Mouse (Mus musculus): ENCODE results near the gene Farp2. TPM values are rescaled to one million over a fixed set of nuclear protein-coding genes. Genes with fewer than 3 reads are reported as not detected.

Farp2 gene
- total and polyA plus RNA-seq, 3 experiments: 0.89 to 2.1 (median 1.8) TPM

DNA sequence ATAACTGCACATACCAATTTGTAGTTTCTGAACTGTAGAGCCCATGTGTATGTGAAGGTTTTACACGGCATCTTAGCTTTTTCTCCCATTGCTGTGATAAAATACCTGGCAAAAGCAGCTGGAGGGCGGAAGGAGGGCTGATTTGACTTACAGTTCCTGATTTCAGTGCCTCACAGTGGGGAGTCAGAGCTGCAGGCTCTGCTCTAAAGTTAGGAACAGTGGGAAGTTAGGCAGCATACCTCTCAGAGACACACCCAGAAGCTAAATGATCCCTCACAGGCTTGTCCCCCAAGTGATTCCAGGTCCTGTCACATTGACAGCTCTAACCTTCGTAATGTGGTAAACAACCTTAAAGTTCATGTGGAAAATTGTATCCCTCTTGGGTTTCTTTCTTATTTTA, 65.2 kb downstream of the Farp2 start:
- no peaks in the 10 kb centered on the region for H3K79me2 ChIP-seq (replicated peaks; ENCODE audit: control insufficient read depth, extremely low read depth, insufficient read depth, poor library complexity, severe bottlenecking)
- H3K27ac ChIP-seq (ENCODE audit: insufficient read depth, low read depth): no peak overlapping the region
- H3K4me1 ChIP-seq (ENCODE audit: control insufficient read depth in 1 of 2, insufficient read depth in 2 of 2): peaks cover 9 to 58% of the 10 kb centered on the region in 2 experiments
- peaks cover 9 to 15% of the 10 kb centered on the region in 2 experiments for H3K36me3 ChIP-seq (replicated peaks in 1 of 2; ENCODE audit: control insufficient read depth in 1 of 2, insufficient read depth in 1 of 2, low read length in 1 of 2)
- in situ Hi-C loops (cut with MboI; ENCODE audit: low pct_ligation_motif_present, low pct_unique_long_range_greater_than_20kb, low sequenced_read_pairs): no loop called here
- H3K4me2 ChIP-seq (ENCODE audit: insufficient read depth, low read depth, poor library complexity, severe bottlenecking): no peak overlapping the region
- H3K9me3 ChIP-seq (replicated peaks; ENCODE audit: low read length): no peaks in the 10 kb centered on the region
- H3K9ac ChIP-seq (ENCODE audit: insufficient read depth, low read depth): no peak overlapping the region
- TF ChIP-seq MXI1 (IDR thresholded peaks at IDR 0.05; ENCODE audit: low read depth, low read length): no peak
- no peak for TF ChIP-seq EP300 (IDR thresholded peaks at IDR 0.05; ENCODE audit: low read length)
- TF ChIP-seq NRF1 (IDR thresholded peaks at IDR 0.05; ENCODE audit: low read depth, low read length): no peak
- TF ChIP-seq TBP (conservative IDR thresholded peaks at IDR 0.05; ENCODE audit: low read depth, low read length): no peak
- no peak for TF ChIP-seq IRF4 (IDR thresholded peaks at IDR 0.05; ENCODE audit: low read depth, low read length)
- no peak for TF ChIP-seq CTCF (conservative IDR thresholded peaks at IDR 0.05 in 1 of 2, IDR thresholded peaks at IDR 0.05 in 1 of 2; ENCODE audit: low read depth in 2 of 2, low read length in 2 of 2)
- no peak for TF ChIP-seq MAZ (IDR thresholded peaks at IDR 0.05; ENCODE audit: low read depth, low read length)
- no peak for TF ChIP-seq ZMIZ1 (IDR thresholded peaks at IDR 0.05; ENCODE audit: low read depth, low read length)
- TF ChIP-seq NELFE (IDR thresholded peaks at IDR 0.05; ENCODE audit: low read depth, low read length): no peak
- no peak for TF ChIP-seq RAD21 (IDR thresholded peaks at IDR 0.05; ENCODE audit: low read depth, low read length)
- no peak for TF ChIP-seq HCFC1 (IDR thresholded peaks at IDR 0.05; ENCODE audit: low read depth, low read length)
- no peak for TF ChIP-seq USF2 (conservative IDR thresholded peaks at IDR 0.05; ENCODE audit: low read depth, low read length)
- TF ChIP-seq BHLHE40 (IDR thresholded peaks at IDR 0.05; ENCODE audit: low read depth, low read length): no peak
- TF ChIP-seq MAFK (IDR thresholded peaks at IDR 0.05; ENCODE audit: insufficient replicate concordance, low read length): no peak
- TF ChIP-seq UBTF (IDR thresholded peaks at IDR 0.05; ENCODE audit: low read depth, low read length): no peak
- no peak overlapping the region for H3K4me3 ChIP-seq (replicated peaks in 1 of 3; ENCODE audit: low read depth in 2 of 3, low read length in 2 of 3, poor library complexity in 1 of 3)
- DNase-seq (ENCODE audit: extremely low read depth): no peak
- H3K27me3 ChIP-seq (replicated peaks): no peaks in the 10 kb centered on the region
- dilution Hi-C loops (cut with MboI; ENCODE audit: extremely low pct_ligation_motif_present, extremely low pct_unique_long_range_greater_than_20kb, low sequenced_read_pairs): no loop called here

GRCm38 (mm10) chr1:93577861-93578260, 66.0 kb downstream of the Farp2 start:
- no peak overlapping the region for H3K4me3 ChIP-seq (replicated peaks in 1 of 3; ENCODE audit: low read depth in 2 of 3, low read length in 2 of 3, poor library complexity in 1 of 3)
- TF ChIP-seq USF1 (IDR thresholded peaks at IDR 0.05; ENCODE audit: low read depth, low read length) (no peak), MAZ (IDR thresholded peaks at IDR 0.05; ENCODE audit: low read depth, low read length) (no peak), CTCF (conservative IDR thresholded peaks at IDR 0.05 in 1 of 2, IDR thresholded peaks at IDR 0.05 in 1 of 2; ENCODE audit: low read depth in 2 of 2, low read length in 2 of 2) (no peak)
- H3K4me2 ChIP-seq (ENCODE audit: insufficient read depth, low read depth, poor library complexity, severe bottlenecking): no peak overlapping the region
- no peak overlapping the region for H3K9ac ChIP-seq (ENCODE audit: insufficient read depth, low read depth)
- no peaks in the 10 kb centered on the region for H3K79me2 ChIP-seq (replicated peaks; ENCODE audit: control insufficient read depth, extremely low read depth, insufficient read depth, poor library complexity, severe bottlenecking)
- dilution Hi-C loops (cut with MboI; ENCODE audit: extremely low pct_ligation_motif_present, extremely low pct_unique_long_range_greater_than_20kb, low sequenced_read_pairs): no loop called here
- peaks cover 9 to 54% of the 10 kb centered on the region in 2 experiments for H3K4me1 ChIP-seq (ENCODE audit: control insufficient read depth in 1 of 2, insufficient read depth in 2 of 2)
- no peaks in the 10 kb centered on the region for H3K27me3 ChIP-seq (replicated peaks)
- peaks cover 9 to 15% of the 10 kb centered on the region in 2 experiments for H3K36me3 ChIP-seq (replicated peaks in 1 of 2; ENCODE audit: control insufficient read depth in 1 of 2, insufficient read depth in 1 of 2, low read length in 1 of 2)
- in situ Hi-C loops (cut with MboI; ENCODE audit: low pct_ligation_motif_present, low pct_unique_long_range_greater_than_20kb, low sequenced_read_pairs): no loop called here
- no peak for DNase-seq (ENCODE audit: extremely low read depth)
- H3K9me3 ChIP-seq (replicated peaks; ENCODE audit: low read length): no peaks in the 10 kb centered on the region
- H3K27ac ChIP-seq (ENCODE audit: insufficient read depth, low read depth): no peak overlapping the region

All from CH12.LX (cell line).